Mouse (Mus musculus) G1E (cell line): Measurements from ENCODE around the gene Stim2.

Source experiments
- CTCF ChIP-seq: IDR thresholded peaks from 2 replicates; pipeline ENCODE4 v1.5.1; 2012; ENCODE audit warnings: low read depth, low read length, inconsistent platforms, mixed read lengths
- POLR2AphosphoS5 ChIP-seq: IDR thresholded peaks from 2 replicates; pipeline ENCODE4 v1.6.1; 2012; ENCODE audit warnings: low read depth, low read length, inconsistent platforms; ENCODE audit not compliant: insufficient replicate concordance
- TAL1 ChIP-seq: conservative IDR thresholded peaks from 2 replicates; pipeline ENCODE4 v1.6.1; 2012; ENCODE audit warnings: low read depth, low read length, inconsistent platforms, mixed read lengths

DNA sequence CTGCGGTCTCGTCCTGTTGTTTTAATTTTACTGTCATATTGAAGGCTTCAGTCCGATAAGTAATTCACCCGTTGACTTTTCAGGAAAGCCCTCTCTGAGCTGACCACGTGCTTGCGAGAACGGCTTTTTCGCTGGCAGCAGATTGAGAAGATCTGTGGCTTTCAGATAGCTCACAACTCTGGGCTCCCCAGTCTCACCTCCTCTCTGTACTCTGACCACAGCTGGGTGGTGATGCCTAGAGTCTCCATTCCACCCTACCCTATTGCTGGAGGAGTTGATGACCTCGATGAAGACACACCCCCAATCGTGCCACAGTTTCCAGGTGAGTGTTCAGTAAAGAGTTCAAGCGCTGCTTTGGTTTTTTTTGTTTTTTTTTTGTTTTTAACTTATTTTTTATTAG lies 112.5 kb downstream of the Stim2 start:
- TF ChIP-seq CTCF (no peak), TAL1 (no peak), POLR2AphosphoS5 (no peak)
